Mouse (Mus musculus): ENCODE results near the gene Epc2. TPM values are rescaled to one million over a fixed set of nuclear protein-coding genes. Genes with fewer than 3 reads are reported as not detected.

The Epc2 gene
- polyA plus RNA-seq, 1 experiment from 2014 or later = 14.1 TPM

DNA sequence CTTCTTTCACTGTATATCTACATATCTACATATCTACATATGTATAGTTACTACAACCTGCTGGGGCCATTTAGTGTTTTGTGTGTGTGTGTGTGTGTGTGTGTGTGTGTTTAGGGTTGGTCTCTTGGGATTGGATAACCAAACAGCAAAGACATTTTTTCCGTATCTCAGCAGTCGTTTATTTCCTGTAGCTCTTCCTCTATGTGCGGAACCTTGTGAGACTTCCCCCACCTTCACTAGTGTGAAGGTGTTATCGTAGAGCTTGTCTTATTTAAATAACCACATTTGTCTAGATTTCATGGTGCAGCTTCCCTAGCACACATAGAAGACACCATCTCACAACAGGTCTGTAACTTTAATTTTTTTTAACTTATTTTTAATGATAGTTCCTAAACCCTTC is 106.1 kb downstream of the Epc2 start:
- Histone ChIP-seq H3K4me2 (ENCODE audit: low read depth, low read length) (no peak overlapping the region), H3K27ac (replicated peaks; ENCODE audit: low read depth, low read length) (no peak overlapping the region), H3K27me3 (ENCODE audit: control insufficient read depth, insufficient read depth, low read length) (no peaks in the 10 kb centered on the region), H3K36me3 (replicated peaks; ENCODE audit: control insufficient read depth, insufficient read depth, low read depth, low read length) (no peaks in the 10 kb centered on the region), H3K9ac (replicated peaks; ENCODE audit: low read length) (no peak overlapping the region), H3K4me1 (ENCODE audit: control insufficient read depth, insufficient read depth, low read length) (no peaks in the 10 kb centered on the region), H3K4me3 (ENCODE audit: low read depth, low read length) (no peak overlapping the region), H3K9me3 (replicated peaks; ENCODE audit: control insufficient read depth, low read length) (no peaks in the 10 kb centered on the region)
- ATAC-seq (replicated peaks; ENCODE audit: insufficient number of reproducible peaks, low FRiP score, low TSS enrichment, low read depth) = no peak
- no peak for DNase-seq (ENCODE audit: low spot score)
- 92% methylated on average over 4 of the region's 4 CpGs for WGBS

DNA sequence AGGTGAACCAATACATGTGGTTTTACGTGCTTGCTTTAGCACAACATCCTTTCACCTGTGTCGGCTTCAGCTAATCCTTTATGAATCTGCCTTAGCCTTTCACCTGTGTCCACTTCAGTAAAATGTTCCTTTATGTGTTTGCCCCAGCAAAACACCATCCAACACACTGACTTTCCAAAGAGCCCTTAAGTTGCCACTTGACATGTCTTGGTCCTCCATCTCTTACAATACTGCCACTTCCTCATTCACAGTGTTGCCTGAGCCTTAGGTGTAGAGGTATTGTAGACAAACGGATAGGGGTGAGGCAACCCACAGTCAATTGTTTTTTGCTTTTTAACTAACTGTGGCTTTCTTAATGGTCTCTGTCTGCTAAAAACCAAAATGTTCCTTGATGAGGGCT is 107.1 kb downstream of the Epc2 start:
- WGBS = 95% methylated on average over 3 of the region's 3 CpGs
- DNase-seq (ENCODE audit: low spot score) (no peak), ATAC-seq (replicated peaks; ENCODE audit: insufficient number of reproducible peaks, low FRiP score, low TSS enrichment, low read depth) (no peak)
- H3K4me2 ChIP-seq (ENCODE audit: low read depth, low read length) = no peak overlapping the region
- no peaks in the 10 kb centered on the region for H3K9me3 ChIP-seq (replicated peaks; ENCODE audit: control insufficient read depth, low read length)
- no peaks in the 10 kb centered on the region for H3K36me3 ChIP-seq (replicated peaks; ENCODE audit: control insufficient read depth, insufficient read depth, low read depth, low read length)
- H3K27ac ChIP-seq (replicated peaks; ENCODE audit: low read depth, low read length) = no peak overlapping the region
- H3K27me3 ChIP-seq (ENCODE audit: control insufficient read depth, insufficient read depth, low read length) = no peaks in the 10 kb centered on the region
- H3K4me1 ChIP-seq (ENCODE audit: control insufficient read depth, insufficient read depth, low read length) = no peaks in the 10 kb centered on the region
- no peak overlapping the region for H3K4me3 ChIP-seq (ENCODE audit: low read depth, low read length)
- no peak overlapping the region for H3K9ac ChIP-seq (replicated peaks; ENCODE audit: low read length)

DNA sequence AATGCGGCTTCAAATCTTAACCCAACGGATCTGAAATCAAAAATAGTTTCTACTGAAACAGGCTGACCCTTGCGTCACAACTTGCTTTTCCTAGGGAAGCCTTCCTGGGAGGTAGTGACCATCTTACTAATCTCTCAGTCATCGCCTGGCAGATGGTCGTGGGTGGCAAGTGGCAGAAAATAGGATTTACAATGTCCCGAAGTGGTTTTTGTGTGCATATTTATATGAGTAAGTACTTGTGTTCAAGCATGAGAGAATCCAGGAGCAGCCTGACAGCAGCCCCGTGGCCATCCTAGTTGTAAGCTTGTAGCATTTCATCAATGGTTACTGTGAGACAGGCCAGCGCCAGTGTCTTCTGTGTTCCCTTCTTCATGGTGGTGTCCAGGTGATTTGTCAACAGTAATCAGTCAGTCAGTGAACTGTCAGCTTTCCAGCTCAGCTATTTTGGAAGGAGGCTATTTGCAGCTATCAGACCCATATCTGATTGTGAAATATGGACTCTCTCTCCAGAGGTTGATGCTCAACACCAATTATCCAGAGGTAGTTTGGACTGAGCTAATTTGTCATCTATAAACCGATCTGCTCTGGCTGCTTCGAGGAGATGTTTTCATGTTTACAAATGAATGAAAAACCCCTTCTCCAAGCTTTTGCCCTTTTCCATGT is 111.5 kb downstream of the Epc2 start:
- no peak for ATAC-seq (replicated peaks; ENCODE audit: insufficient number of reproducible peaks, low FRiP score, low TSS enrichment, low read depth)
- H3K4me3 ChIP-seq (ENCODE audit: low read depth, low read length) = no peak overlapping the region
- H3K9me3 ChIP-seq (replicated peaks; ENCODE audit: control insufficient read depth, low read length) = no peaks in the 10 kb centered on the region
- no peak overlapping the region for H3K4me2 ChIP-seq (ENCODE audit: low read depth, low read length)
- H3K36me3 ChIP-seq (replicated peaks; ENCODE audit: control insufficient read depth, insufficient read depth, low read depth, low read length) = no peaks in the 10 kb centered on the region
- 88% methylated on average over 10 of the region's 10 CpGs for WGBS
- H3K4me1 ChIP-seq (ENCODE audit: control insufficient read depth, insufficient read depth, low read length) = no peaks in the 10 kb centered on the region
- no peaks in the 10 kb centered on the region for H3K27me3 ChIP-seq (ENCODE audit: control insufficient read depth, insufficient read depth, low read length)
- no peak for DNase-seq (ENCODE audit: low spot score)
- no peak overlapping the region for H3K9ac ChIP-seq (replicated peaks; ENCODE audit: low read length)
- H3K27ac ChIP-seq (replicated peaks; ENCODE audit: low read depth, low read length) = no peak overlapping the region

DNA sequence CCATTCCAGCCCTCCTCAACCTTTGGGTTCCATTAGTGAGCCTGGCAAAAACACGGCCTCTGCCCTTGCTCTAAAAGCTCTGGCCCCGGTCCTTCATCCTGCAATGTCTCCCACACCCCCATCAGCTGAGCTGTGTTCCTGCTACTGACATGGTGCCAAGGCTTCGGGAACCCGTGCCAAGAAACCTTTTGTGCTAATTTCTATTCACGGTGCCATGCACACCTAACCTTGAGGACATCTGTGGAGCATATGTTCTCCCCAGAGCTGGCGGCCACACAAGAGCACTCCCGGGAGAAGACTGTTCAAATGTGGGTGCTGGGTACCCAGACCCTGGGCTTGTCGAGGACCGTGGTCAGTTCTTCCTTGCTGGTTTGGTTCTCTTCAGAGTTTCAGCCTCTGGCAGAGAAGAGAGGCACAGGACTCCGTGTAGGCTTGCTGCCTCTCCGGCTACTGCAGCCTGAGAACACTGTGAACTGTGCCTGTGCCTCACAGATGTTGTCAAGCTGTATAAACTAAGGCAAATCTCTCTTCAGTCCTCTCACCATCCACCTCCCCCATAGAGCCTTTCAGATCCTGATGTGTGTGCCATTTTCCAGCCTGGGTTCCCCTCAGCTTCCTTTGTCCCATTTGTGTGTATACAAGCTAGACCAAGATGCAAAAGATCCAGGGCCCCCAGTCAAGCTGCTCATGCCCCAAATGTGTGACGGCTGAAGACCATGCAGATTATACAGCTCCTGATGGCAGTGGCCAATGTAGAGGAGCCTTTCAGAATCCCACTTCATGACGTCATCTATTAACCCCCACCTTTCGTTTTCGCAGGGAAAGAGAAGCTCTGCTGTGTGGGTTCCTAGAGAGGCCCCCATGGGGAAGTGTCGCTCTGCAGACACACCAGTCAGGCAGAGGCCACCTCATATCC is 118.8 kb downstream of the Epc2 start:
- Histone ChIP-seq H3K27ac (replicated peaks; ENCODE audit: low read depth, low read length) (no peak overlapping the region), H3K9me3 (replicated peaks; ENCODE audit: control insufficient read depth, low read length) (no peaks in the 10 kb centered on the region), H3K36me3 (replicated peaks; ENCODE audit: control insufficient read depth, insufficient read depth, low read depth, low read length) (no peaks in the 10 kb centered on the region), H3K9ac (replicated peaks; ENCODE audit: low read length) (no peak overlapping the region), H3K4me2 (ENCODE audit: low read depth, low read length) (no peak overlapping the region), H3K4me3 (ENCODE audit: low read depth, low read length) (no peak overlapping the region), H3K4me1 (ENCODE audit: control insufficient read depth, insufficient read depth, low read length) (peaks cover 6% of the 10 kb centered on the region; the same call in 1 of the 2 replicates), H3K27me3 (ENCODE audit: control insufficient read depth, insufficient read depth, low read length) (no peaks in the 10 kb centered on the region)
- ATAC-seq (replicated peaks; ENCODE audit: insufficient number of reproducible peaks, low FRiP score, low TSS enrichment, low read depth) = peak; percentile 61
- DNase-seq (ENCODE audit: low spot score) = peak; percentile 37
- 61% methylated on average over 16 of the region's 16 CpGs for WGBS

DNA sequence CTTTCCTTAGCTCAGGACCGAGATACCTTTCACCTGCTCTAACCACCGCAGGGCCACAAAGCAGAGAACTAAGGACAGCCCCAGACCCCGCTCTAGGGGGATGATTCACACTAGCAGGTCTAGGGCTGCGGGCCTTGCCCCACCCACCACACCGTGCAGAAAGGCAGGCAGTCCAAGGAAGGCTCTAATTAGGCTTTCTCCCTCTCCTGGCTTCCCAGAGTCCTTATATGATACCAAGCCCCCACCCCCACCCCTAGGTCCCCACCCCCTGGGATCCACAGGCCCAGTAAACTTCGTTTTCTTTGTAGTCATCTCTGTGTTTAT is 119.5 kb downstream of the Epc2 start:
- Histone ChIP-seq H3K4me2 (ENCODE audit: low read depth, low read length) (no peak overlapping the region), H3K27ac (replicated peaks; ENCODE audit: low read depth, low read length) (no peak overlapping the region), H3K4me3 (ENCODE audit: low read depth, low read length) (no peak overlapping the region), H3K4me1 (ENCODE audit: control insufficient read depth, insufficient read depth, low read length) (peaks cover 6% of the 10 kb centered on the region; the same call in 1 of the 2 replicates), H3K27me3 (ENCODE audit: control insufficient read depth, insufficient read depth, low read length) (no peaks in the 10 kb centered on the region), H3K9me3 (replicated peaks; ENCODE audit: control insufficient read depth, low read length) (no peaks in the 10 kb centered on the region), H3K36me3 (replicated peaks; ENCODE audit: control insufficient read depth, insufficient read depth, low read depth, low read length) (no peaks in the 10 kb centered on the region), H3K9ac (replicated peaks; ENCODE audit: low read length) (no peak overlapping the region)
- DNase-seq (ENCODE audit: low spot score) (no peak), ATAC-seq (replicated peaks; ENCODE audit: insufficient number of reproducible peaks, low FRiP score, low TSS enrichment, low read depth) (peak; percentile 57; the same call in 1 of the 2 replicates)
- WGBS = 42% methylated on average over 6 of the region's 6 CpGs

DNA sequence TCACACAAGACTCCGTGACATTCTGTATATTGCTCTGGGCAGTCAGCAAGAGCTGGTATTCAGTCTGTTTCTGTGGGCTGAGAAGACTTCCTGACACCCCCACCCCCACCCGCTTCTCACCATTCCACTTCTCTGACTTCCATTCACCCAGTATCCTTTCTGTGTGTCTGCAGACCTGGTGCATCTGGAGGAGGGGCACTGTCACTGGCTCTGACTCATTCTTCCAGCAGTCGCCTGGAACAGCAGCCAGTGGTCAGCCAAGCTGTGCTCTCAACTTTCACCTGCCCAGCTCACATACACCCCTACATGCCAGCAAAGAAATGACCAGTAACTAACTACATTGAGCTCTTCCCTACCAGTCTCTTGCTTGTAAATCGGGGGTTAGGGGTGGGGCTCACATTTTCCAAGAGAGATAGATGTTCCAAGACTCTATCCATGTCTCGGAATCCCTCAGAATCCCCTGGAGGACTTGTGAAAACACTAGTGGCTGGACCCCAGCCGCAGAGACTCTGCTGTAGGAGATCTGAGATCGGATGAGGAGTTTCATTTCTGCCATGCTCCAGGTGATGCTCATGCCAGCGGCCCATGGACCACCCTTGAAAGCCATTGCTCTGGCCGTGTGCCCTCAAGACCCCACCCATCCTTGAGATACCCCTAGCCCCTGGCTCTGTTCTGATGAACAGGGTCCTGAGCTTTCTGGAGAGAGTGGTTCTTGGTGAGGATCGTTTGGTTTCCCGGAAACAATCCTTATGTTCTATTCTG is 120.1 kb downstream of the Epc2 start:
- DNase-seq (ENCODE audit: low spot score) (no peak), ATAC-seq (replicated peaks; ENCODE audit: insufficient number of reproducible peaks, low FRiP score, low TSS enrichment, low read depth) (no peak)
- H3K36me3 ChIP-seq (replicated peaks; ENCODE audit: control insufficient read depth, insufficient read depth, low read depth, low read length) = no peaks in the 10 kb centered on the region
- H3K4me3 ChIP-seq (ENCODE audit: low read depth, low read length) = no peak overlapping the region
- no peak overlapping the region for H3K9ac ChIP-seq (replicated peaks; ENCODE audit: low read length)
- H3K4me1 ChIP-seq (ENCODE audit: control insufficient read depth, insufficient read depth, low read length) = peaks cover 6% of the 10 kb centered on the region; the same call in 1 of the 2 replicates
- H3K27me3 ChIP-seq (ENCODE audit: control insufficient read depth, insufficient read depth, low read length) = no peaks in the 10 kb centered on the region
- H3K27ac ChIP-seq (replicated peaks; ENCODE audit: low read depth, low read length) = no peak overlapping the region
- no peak overlapping the region for H3K4me2 ChIP-seq (ENCODE audit: low read depth, low read length)
- 67% methylated on average over 11 of the region's 11 CpGs for WGBS
- no peaks in the 10 kb centered on the region for H3K9me3 ChIP-seq (replicated peaks; ENCODE audit: control insufficient read depth, low read length)

DNA sequence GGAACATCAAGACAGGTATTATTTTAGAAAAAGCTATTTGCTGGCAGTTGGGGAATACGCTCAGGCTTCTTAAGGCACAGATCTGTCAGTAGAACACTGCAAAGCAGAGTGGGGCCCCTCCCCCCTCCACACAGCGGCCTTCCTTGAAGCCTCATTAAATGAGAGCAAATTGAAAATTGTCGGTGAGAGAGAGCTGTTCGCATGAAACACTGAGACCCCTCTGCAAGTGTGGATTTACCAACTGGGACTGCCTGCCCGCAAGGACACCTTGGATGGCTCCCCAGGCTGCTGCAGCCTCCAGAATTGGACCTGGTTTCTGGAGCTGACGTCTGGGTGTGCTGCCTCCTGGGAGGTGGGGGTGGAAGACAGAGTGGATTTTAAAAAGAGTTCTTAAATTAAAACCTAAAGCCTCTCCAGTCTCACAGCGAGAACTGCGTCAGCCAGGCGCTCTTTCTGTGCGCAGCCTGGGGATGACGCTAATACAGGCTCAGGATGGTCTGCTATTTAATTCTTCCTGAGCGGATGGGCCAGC is 120.9 kb downstream of the Epc2 start:
- 46% methylated on average over 12 of the region's 12 CpGs for WGBS
- no peak overlapping the region for H3K9ac ChIP-seq (replicated peaks; ENCODE audit: low read length)

More for the DNA sequence above, 120.9 kb downstream of the Epc2 start:
- no peaks in the 10 kb centered on the region for H3K36me3 ChIP-seq (replicated peaks; ENCODE audit: control insufficient read depth, insufficient read depth, low read depth, low read length)
- DNase-seq (ENCODE audit: low spot score) (peak; percentile 51), ATAC-seq (replicated peaks; ENCODE audit: insufficient number of reproducible peaks, low FRiP score, low TSS enrichment, low read depth) (no peak; the same call in 1 of the 2 replicates)
- peaks cover 6% of the 10 kb centered on the region; the same call in 1 of the 2 replicates for H3K4me1 ChIP-seq (ENCODE audit: control insufficient read depth, insufficient read depth, low read length)
- no peaks in the 10 kb centered on the region for H3K27me3 ChIP-seq (ENCODE audit: control insufficient read depth, insufficient read depth, low read length)
- H3K4me2 ChIP-seq (ENCODE audit: low read depth, low read length) = 0 out of 2 replicates have a peak overlapping the region, but pooled peaks have one; percentile 15
- H3K27ac ChIP-seq (replicated peaks; ENCODE audit: low read depth, low read length) = no peak overlapping the region
- no peaks in the 10 kb centered on the region for H3K9me3 ChIP-seq (replicated peaks; ENCODE audit: control insufficient read depth, low read length)
- H3K4me3 ChIP-seq (ENCODE audit: low read depth, low read length) = no peak overlapping the region

All from embryonic facial prominence, embryonic 11.5 days (tissue).